Mouse (Mus musculus): ENCODE data around the gene Hnrnpa2b1.

Gene Hnrnpa2b1

GRCm38 (mm10) chr6:51468891-51469561 lies 668 bp downstream of the Hnrnpa2b1 start:
- DNase-seq (ENCODE audit: low read depth): peak; percentile 86

- DNase-seq (ENCODE audit: low read depth): peak; percentile 71
These were observed 2.0 kb downstream of the Hnrnpa2b1 start for GRCm38 (mm10) chr6:51467649-51468048.

- DNase-seq (ENCODE audit: low read depth): no peak
These were observed 9.3 kb downstream of the Hnrnpa2b1 start for GRCm38 (mm10) chr6:51460363-51460762.

GRCm38 (mm10) chr6:51460021-51460360 lies 9.7 kb downstream of the Hnrnpa2b1 start:
- peak; percentile 61 for DNase-seq (ENCODE audit: low read depth)

- DNase-seq (ENCODE audit: low read depth): peak; percentile 67
These were observed 10.2 kb downstream of the Hnrnpa2b1 start for GRCm38 (mm10) chr6:51459313-51460020.

- DNase-seq (ENCODE audit: low read depth): peak; percentile 76
These were observed 10.8 kb downstream of the Hnrnpa2b1 start for GRCm38 (mm10) chr6:51458925-51459312.

GRCm38 (mm10) chr6:51457770-51458387 lies 11.8 kb downstream of the Hnrnpa2b1 start:
- peak; percentile 56 for DNase-seq (ENCODE audit: low read depth)

- DNase-seq (ENCODE audit: low read depth): peak; percentile 51
These were observed 12.4 kb downstream of the Hnrnpa2b1 start for GRCm38 (mm10) chr6:51457283-51457682.

- DNase-seq (ENCODE audit: low read depth): no peak
These were observed 13.5 kb downstream of the Hnrnpa2b1 start for GRCm38 (mm10) chr6:51456198-51456597.

- no peak for DNase-seq (ENCODE audit: low read depth)
These were observed 14.7 kb downstream of the Hnrnpa2b1 start for GRCm38 (mm10) chr6:51454949-51455348.

GRCm38 (mm10) chr6:51452927-51453503 lies 16.7 kb downstream of the Hnrnpa2b1 start:
- DNase-seq (ENCODE audit: low read depth): no peak

GRCm38 (mm10) chr6:51442191-51442835 lies 27.4 kb downstream of the Hnrnpa2b1 start:
- DNase-seq (ENCODE audit: low read depth): no peak

GRCm38 (mm10) chr6:51438826-51439330 lies 30.8 kb downstream of the Hnrnpa2b1 start:
- DNase-seq (ENCODE audit: low read depth): no peak

- DNase-seq (ENCODE audit: low read depth): no peak
These were observed 32.0 kb downstream of the Hnrnpa2b1 start for GRCm38 (mm10) chr6:51437665-51438064.

- no peak for DNase-seq (ENCODE audit: low read depth)
These were observed 35.4 kb downstream of the Hnrnpa2b1 start for GRCm38 (mm10) chr6:51434270-51434669.

- DNase-seq (ENCODE audit: low read depth): no peak
These were observed 36.9 kb downstream of the Hnrnpa2b1 start, which contains the start of gene Nfe2l3 for GRCm38 (mm10) chr6:51432535-51433397. TSS of gene Nfe2l3 (plus strand) at chr6:51432670.

- DNase-seq (ENCODE audit: low read depth): no peak
These were observed 45.2 kb downstream of the Hnrnpa2b1 start for GRCm38 (mm10) chr6:51424537-51424936.

- no peak for DNase-seq (ENCODE audit: low read depth)
These were observed 46.1 kb downstream of the Hnrnpa2b1 start for GRCm38 (mm10) chr6:51423466-51424122.

GRCm38 (mm10) chr6:51417306-51417936 lies 52.3 kb downstream of the Hnrnpa2b1 start:
- DNase-seq (ENCODE audit: low read depth): no peak

GRCm38 (mm10) chr6:51416433-51416832 lies 53.3 kb downstream of the Hnrnpa2b1 start:
- DNase-seq (ENCODE audit: low read depth): no peak

All from 416B (cell line).